Mouse (Mus musculus) lung, embryonic 14.5 days (tissue): ENCODE results near the gene Tmcc3. TPM values are rescaled to one million over a fixed set of nuclear protein-coding genes. Genes with fewer than 3 reads are reported as not detected.
A peak's percentile ranks its signal among the peaks of the same experiment; 100 is the strongest.

Source experiments
- ATAC-seq: fragments of 200-750 bp; cut with Nextera tagmentation; 2 replicates; pipeline ENCODE4 v1.8.0; 2017; ENCODE audit warnings: mild to moderate bottlenecking, moderate TSS enrichment, moderate library complexity; ENCODE audit not compliant: insufficient read depth
- DNase-seq: peaks from one replicate; pipeline ENCODE4 v3.0.0-alpha.2; 2015
- H3K27ac ChIP-seq: fragments of 300-500 bp; sonication (generic); 2 replicates; pipeline ENCODE4 v1.5.1; 2014; ENCODE audit warnings: low read depth, mild to moderate bottlenecking, moderate library complexity
- H3K27me3 ChIP-seq: fragments of 300-500 bp; sonication (generic); 2 replicates; pipeline ENCODE4 v1.6.1; 2014; ENCODE audit warnings: low read length, control low read depth; ENCODE audit not compliant: insufficient read depth
- H3K36me3 ChIP-seq: fragments of 300-500 bp; sonication (generic); 2 replicates; pipeline ENCODE4 v1.6.1; 2014; ENCODE audit warnings: control low read depth; ENCODE audit not compliant: insufficient read depth
- H3K4me1 ChIP-seq: fragments of 300-500 bp; sonication (generic); 2 replicates; pipeline ENCODE4 v1.6.1; 2014; ENCODE audit warnings: antibody characterized with exemption, control low read depth; ENCODE audit not compliant: insufficient read depth
- H3K4me2 ChIP-seq: fragments of 300-500 bp; sonication (generic); 2 replicates; pipeline ENCODE4 v1.6.1; 2014; ENCODE audit warnings: mild to moderate bottlenecking
- H3K4me3 ChIP-seq: fragments of 300-500 bp; sonication (generic); 2 replicates; pipeline ENCODE4 v1.5.1; 2014; ENCODE audit warnings: low read depth, low read length
- H3K9ac ChIP-seq: fragments of 300-500 bp; sonication (generic); 2 replicates; pipeline ENCODE4 v1.6.1; 2014
- H3K9me3 ChIP-seq: fragments of 300-500 bp; sonication (generic); 2 replicates; pipeline ENCODE4 v1.6.1; 2016; ENCODE audit warnings: low read depth, low read length, control low read depth
- CTCF ChIP-seq: IDR thresholded peaks from 2 replicates; pipeline ENCODE4 v1.5.1; 2016; ENCODE audit warnings: antibody characterized with exemption, low read depth
- WGBS: fragments of 180-500 bp; shearing (Covaris S2); extraction: QIAGEN DNeasy Blood & Tissue Kit; methylation state at CpG from one replicate; pipeline ENCODE4 v1.1.7; 2014; 5-methylcytosine and 5-hydroxymethylcytosine counted together
- polyA plus RNA-seq: library from polyadenylated mRNA; unstranded; fragments of >200 nt; fragmentation: Nextera tagmentation; extraction: Ambion mirVana; gene quantifications from 2 replicates; pipeline ENCODE4 v1.2.1, GENCODE M21; 2014

Gene Tmcc3
- polyA plus RNA-seq, 1 experiment from 2014 or later: 5.3 TPM

GRCm38 (mm10) chr10:94574451-94575333, 262.9 kb downstream of the Tmcc3 start:
- no peak for ATAC-seq
- WGBS: 58% methylated on average over 13 of the region's 13 CpGs
- H3K27ac ChIP-seq: no peak overlapping the region

GRCm38 (mm10) chr10:94575958-94576357, 264.2 kb downstream of the Tmcc3 start:
- Histone ChIP-seq H3K9me3 (no peaks in the 10 kb centered on the region), H3K4me2 (no peak overlapping the region), H3K9ac (no peak overlapping the region), H3K4me3 (no peak overlapping the region), H3K4me1 (peaks cover 6% of the 10 kb centered on the region; the same call in 1 of the 2 replicates), H3K36me3 (no peaks in the 10 kb centered on the region), H3K27me3 (no peaks in the 10 kb centered on the region), H3K27ac (no peak overlapping the region)
- ATAC-seq (no peak), DNase-seq (peak; percentile 26)
- 36% methylated on average over 8 of the region's 8 CpGs for WGBS
- TF ChIP-seq CTCF: no peak

More at GRCm38 (mm10) chr10:94574451-94575333, 262.9 kb downstream of the Tmcc3 start:
- Histone ChIP-seq H3K27me3 (no peaks in the 10 kb centered on the region), H3K4me3 (no peak overlapping the region), H3K36me3 (no peaks in the 10 kb centered on the region), H3K4me1 (peaks cover 6% of the 10 kb centered on the region; the same call in 1 of the 2 replicates), H3K9ac (no peak overlapping the region), H3K4me2 (no peak overlapping the region), H3K9me3 (no peaks in the 10 kb centered on the region)
- TF ChIP-seq CTCF: no peak
- no peak for DNase-seq

GRCm38 (mm10) chr10:94578870-94579269, 267.1 kb downstream of the Tmcc3 start:
- no peak for TF ChIP-seq CTCF
- no peaks in the 10 kb centered on the region for H3K9me3 ChIP-seq
- ATAC-seq: no peak
- WGBS: 86% methylated on average over 15 of the region's 15 CpGs
- peaks cover 6% of the 10 kb centered on the region; the same call in 1 of the 2 replicates for H3K4me1 ChIP-seq
- H3K9ac ChIP-seq: no peak overlapping the region
- H3K36me3 ChIP-seq: no peaks in the 10 kb centered on the region
- no peak overlapping the region for H3K4me2 ChIP-seq
- no peak overlapping the region for H3K4me3 ChIP-seq
- H3K27ac ChIP-seq: no peak overlapping the region
- no peaks in the 10 kb centered on the region for H3K27me3 ChIP-seq
- no peak for DNase-seq

- 89% methylated on average over 3 of the region's 3 CpGs for WGBS
- no peaks in the 10 kb centered on the region for H3K9me3 ChIP-seq
- H3K4me1 ChIP-seq: 0 out of 2 replicates have a peak, but pooled peaks cover under 1% of the 10 kb centered on the region
- peak; percentile 22; the same call in 1 of the 2 replicates for TF ChIP-seq CTCF
- no peak overlapping the region for H3K4me2 ChIP-seq
- no peak overlapping the region for H3K9ac ChIP-seq
- no peak overlapping the region for H3K4me3 ChIP-seq
- no peak for ATAC-seq
- no peak overlapping the region for H3K27ac ChIP-seq
- DNase-seq: no peak
- no peaks in the 10 kb centered on the region for H3K27me3 ChIP-seq
- H3K36me3 ChIP-seq: no peaks in the 10 kb centered on the region
Measured at GRCm38 (mm10) chr10:94581384-94581783, 269.6 kb downstream of the Tmcc3 start.

- no peak overlapping the region for H3K27ac ChIP-seq
- WGBS: 45% methylated on average over 4 of the region's 4 CpGs
- H3K9me3 ChIP-seq: no peaks in the 10 kb centered on the region
- H3K9ac ChIP-seq: no peak overlapping the region
- no peak overlapping the region for H3K4me3 ChIP-seq
- no peaks in the 10 kb centered on the region for H3K27me3 ChIP-seq
- no peaks in the 10 kb centered on the region for H3K4me1 ChIP-seq
- DNase-seq (no peak), ATAC-seq (no peak)
- H3K36me3 ChIP-seq: no peaks in the 10 kb centered on the region
- TF ChIP-seq CTCF: no peak
- H3K4me2 ChIP-seq: no peak overlapping the region
Measured at GRCm38 (mm10) chr10:94583714-94584113, 272.0 kb downstream of the Tmcc3 start.

GRCm38 (mm10) chr10:94584851-94585359, 273.2 kb downstream of the Tmcc3 start:
- WGBS: 40% methylated on average over 17 of the region's 17 CpGs
- ATAC-seq (peak; percentile 21; the same call in 1 of the 2 replicates), DNase-seq (peak; percentile 26)
- no peak for TF ChIP-seq CTCF
- H3K4me2 ChIP-seq: no peak overlapping the region
- H3K27ac ChIP-seq: no peak overlapping the region
- no peaks in the 10 kb centered on the region for H3K9me3 ChIP-seq
- no peaks in the 10 kb centered on the region for H3K4me1 ChIP-seq
- no peak overlapping the region for H3K4me3 ChIP-seq
- H3K27me3 ChIP-seq: no peaks in the 10 kb centered on the region
- no peaks in the 10 kb centered on the region for H3K36me3 ChIP-seq
- H3K9ac ChIP-seq: no peak overlapping the region

- no peak for ATAC-seq
- no peak for TF ChIP-seq CTCF
- WGBS: 44% methylated on average over 8 of the region's 8 CpGs
- H3K27me3 ChIP-seq: no peaks in the 10 kb centered on the region
- DNase-seq: no peak
- no peak overlapping the region for H3K4me2 ChIP-seq
- no peak overlapping the region for H3K27ac ChIP-seq
- H3K9ac ChIP-seq: no peak overlapping the region
- H3K36me3 ChIP-seq: no peaks in the 10 kb centered on the region
- H3K9me3 ChIP-seq: no peaks in the 10 kb centered on the region
- no peak overlapping the region for H3K4me3 ChIP-seq
- H3K4me1 ChIP-seq: no peaks in the 10 kb centered on the region
Measured at GRCm38 (mm10) chr10:94585819-94586218, 274.1 kb downstream of the Tmcc3 start.
